Mouse (Mus musculus): ENCODE data around the gene C4b.
"Not testable (repeated sequence)": the region's sequence is repeated elsewhere in the genome, so short reads cannot be mapped to it uniquely, and the experiment has no call there.

C4b gene

GRCm38 (mm10) chr17:34743719-34744118, at the start of gene C4b:
Gene C4b, minus strand, starts transcription at chr17:34743882.
- no peak for DNase-seq

DNA sequence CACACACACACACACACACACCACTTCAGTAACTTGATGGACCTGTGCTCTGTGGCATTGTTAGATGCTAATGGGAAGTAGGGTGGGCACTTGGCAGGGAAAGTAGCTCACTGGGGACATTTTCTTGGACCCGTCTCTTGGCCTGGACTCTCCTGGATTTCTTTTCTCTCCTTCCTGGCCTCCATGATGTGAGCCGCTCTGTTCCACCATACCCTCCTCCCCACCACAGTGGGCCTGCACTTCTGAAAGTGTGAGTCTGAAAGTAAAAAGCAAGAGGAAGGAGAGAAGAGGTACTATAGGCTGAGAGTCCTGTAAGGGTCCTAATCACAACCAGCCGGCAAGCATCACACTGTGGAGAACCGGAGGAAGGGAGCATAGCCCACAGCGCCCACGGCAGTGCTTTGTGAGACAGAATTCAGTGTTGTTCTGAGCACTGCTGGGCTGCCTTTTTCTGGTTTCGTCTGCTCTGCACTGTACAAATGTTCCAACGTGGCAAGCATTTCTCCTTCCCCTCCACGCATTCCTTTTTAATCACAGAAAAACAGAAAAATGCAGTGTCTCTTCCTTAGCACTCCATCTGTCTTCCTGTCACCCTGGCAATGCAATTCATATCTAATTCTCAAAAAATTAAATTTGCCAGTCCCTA, 34.1 kb upstream of the C4b start:
- DNase-seq: no peak

GRCm38 (mm10) chr17:34761471-34761870, 17.8 kb upstream of the C4b start:
- DNase-seq: no peak

DNA sequence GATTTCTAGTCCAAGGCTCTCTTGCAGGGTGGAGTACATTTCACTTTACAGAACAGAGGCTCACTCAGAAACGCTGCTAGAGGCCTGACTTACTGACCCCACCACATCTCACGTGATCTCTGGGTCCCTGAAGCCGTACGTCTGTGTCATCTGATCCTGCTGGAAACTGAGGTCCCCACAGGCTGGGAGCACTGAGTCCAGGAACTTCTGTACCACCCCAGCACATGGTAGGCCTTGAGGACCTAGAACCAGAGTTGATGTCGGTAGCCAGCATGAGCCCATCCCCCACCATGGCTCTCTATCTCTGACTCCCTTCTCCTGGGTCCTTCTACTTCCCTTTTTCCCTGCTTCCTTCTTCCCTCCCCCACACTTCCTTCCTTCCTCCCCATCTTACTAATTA, 2.8 kb upstream of the C4b start:
- DNase-seq: no peak

DNA sequence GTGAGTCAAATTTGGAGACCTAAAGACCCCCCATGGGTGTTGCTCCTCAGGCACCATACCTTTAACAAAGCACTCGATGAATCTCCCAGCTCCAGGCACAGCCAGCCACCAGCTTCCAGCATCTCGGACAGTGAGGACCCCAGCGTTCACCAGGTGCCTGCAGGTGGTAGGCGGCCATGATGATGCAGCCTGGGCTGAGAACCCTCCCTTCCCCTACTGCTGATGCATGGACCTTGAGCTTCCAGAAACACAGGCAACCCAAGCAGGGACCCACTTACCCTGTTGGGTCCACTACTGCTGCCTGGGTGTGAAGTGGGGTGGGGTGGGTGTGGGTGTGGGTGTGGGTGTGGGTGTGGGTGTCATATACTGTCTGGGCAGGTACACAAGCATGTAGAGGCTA, 1.5 kb upstream of the C4b start:
- DNase-seq: not testable (repeated sequence)

DNA sequence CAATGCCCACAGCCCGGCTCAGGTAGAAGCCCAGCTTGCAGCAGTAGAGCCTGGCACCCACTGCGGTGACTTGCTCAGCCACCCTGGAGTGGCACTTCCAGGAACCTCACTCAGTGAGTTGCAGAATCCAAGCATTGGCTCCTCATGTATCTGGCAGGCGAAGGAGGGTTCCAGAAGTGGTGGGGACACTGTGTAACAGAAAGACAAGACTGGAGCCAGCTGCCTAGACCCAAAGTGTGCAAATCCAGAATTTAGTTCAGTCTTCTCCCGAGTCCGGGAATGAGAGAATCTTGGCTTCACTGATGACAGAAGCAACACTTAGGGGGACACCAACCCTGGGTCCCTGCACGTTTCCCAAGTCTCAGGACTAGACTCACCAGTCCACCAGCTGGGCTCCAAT, 929 bp upstream of the C4b start:
- not testable (repeated sequence) for DNase-seq

- DNase-seq: no peak
These were observed 524 bp upstream of the C4b start for GRCm38 (mm10) chr17:34744206-34744605.

DNA sequence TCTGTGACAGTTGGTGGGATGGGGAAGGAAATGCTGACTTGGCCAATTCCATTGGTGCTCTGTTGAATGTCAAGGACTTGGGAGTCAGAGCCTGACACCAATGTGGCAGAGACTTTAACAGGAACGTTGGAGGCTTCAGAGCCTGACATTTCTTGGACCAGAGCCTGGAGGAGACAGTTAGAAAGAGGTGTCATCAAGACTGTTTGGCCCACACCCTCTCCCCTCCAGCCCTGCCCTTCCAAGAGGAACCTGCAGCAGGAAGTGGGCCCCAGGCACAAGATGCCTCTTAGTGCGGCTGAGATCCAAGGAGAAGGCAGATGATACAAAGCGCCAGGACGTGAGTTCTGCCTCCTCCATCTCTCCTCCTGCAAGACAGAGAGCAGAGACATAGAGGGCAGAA, 3.4 kb downstream of the C4b start:
- no peak for DNase-seq

DNA sequence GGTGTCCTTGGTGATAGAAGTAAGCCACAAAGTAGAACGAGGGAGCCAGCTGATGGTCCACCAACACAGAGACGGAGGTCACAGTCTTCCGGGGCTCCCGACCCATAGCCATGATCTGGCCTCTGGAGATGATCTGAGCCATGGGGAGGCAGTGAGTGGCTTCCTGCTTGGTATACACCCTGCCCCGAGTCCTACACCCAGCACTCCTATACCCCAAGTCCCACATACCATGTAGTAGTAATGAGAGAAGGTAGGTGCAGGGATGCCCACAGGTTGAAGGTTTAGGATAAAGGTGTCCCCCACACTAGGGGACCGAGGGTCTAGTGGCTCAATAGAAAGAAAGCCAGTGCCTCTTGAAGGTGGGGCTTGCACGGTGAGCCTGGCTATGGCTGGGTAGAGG, 4.0 kb downstream of the C4b start:
- not testable (repeated sequence) for DNase-seq

DNA sequence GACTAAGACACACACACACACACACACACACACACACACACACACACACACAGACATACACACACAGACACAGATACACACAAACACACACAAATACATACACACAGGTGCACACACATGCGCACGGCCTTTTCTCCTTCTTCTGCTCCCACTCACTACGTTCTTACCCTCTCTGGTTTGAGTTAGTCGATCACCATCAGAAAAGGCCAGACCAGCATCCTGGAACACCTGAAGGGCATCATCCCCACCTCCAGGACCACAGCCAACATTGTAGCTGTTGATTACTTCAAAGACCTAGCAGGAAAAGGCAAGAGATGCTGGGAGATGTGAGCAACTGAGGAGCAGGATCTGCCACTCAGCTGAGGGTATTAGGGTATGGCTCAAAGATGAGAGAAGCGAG, 6.2 kb downstream of the C4b start:
- not testable (repeated sequence) for DNase-seq

DNA sequence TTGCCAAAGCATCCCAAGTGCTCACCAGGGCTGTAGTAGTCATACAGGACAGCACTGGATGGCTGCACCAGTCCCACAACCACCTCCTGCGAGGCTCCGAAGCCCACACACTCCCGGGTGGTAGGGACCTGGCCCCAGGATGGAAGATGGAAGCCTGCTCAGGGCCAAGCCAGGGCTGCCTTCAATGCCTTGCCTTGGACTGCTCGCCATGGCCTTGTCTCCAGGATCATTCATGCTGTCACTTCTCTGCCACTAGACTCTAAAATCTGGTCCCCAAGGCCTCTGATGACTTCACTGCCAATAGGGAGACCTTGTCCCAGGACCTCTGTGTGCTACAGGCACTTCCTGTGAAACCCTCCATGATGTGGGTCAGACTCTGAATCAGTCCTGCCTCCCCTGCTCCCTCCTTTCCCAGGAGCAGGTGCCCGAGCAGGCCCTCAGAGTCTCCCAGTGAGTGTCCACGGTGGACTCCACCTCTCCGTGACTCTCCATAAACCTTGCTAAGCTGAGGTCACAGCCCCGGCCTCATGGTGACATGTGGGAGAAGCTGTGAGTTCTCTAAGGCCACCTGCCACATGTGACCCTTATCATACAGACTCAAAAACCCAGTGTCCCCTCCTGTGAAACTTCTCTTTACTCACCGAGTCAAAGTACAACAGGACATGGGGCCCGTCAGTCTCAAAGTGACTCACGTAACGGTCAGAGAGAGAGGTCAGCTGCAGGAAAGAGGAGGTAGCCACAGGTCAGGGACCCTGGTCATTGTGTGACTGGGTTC, 13.7 kb downstream of the C4b start:
- not testable (repeated sequence) for DNase-seq

DNA sequence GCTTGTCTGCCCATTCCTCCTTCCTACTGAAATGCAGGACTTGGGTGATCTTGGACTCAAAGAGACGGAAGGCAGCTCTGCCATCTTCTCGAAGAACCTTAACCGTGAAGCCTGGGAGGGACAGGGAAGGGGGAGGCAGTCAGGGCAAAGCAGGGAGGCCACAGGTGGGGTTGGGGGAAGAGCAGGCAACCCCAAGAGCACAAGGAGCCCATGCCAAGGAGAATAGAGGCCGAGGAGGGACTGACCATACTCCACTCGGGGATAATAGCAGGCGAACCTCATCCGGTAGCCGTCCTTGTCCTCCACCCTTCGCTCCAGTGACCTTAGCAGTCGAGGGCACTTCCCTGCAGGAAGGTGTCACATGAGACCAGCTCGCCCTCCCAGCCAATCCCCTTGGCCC, 14.5 kb downstream of the C4b start:
- not testable (repeated sequence) for DNase-seq

DNA sequence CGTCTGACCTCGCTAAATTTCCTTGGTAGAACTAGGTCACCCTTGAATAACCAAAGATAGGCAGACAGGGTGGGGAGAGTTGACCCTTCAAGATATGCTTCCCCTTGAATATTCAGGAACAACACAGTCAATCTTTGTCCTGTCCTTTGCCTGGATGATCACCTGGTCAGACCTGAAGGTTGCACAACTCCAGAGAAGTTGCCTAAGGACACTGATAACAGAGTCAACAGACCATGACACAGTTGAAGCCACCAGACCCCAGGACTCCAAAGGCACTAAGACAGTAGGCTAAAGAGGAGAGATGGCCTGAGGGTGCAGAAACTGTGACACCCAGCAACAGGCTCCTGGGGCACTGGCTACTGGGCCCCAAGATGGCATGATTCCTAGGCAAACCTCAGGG, 15.8 kb downstream of the C4b start:
- DNase-seq: no peak

- no peak for DNase-seq
These were observed 20.6 kb downstream of the C4b start for GRCm38 (mm10) chr17:34723066-34723465.

GRCm38 (mm10) chr17:34722238-34722637, 21.4 kb downstream of the C4b start:
- not testable (repeated sequence) for DNase-seq

- DNase-seq: not testable (repeated sequence)
These were observed 23.8 kb downstream of the C4b start for GRCm38 (mm10) chr17:34719886-34720285.

DNA sequence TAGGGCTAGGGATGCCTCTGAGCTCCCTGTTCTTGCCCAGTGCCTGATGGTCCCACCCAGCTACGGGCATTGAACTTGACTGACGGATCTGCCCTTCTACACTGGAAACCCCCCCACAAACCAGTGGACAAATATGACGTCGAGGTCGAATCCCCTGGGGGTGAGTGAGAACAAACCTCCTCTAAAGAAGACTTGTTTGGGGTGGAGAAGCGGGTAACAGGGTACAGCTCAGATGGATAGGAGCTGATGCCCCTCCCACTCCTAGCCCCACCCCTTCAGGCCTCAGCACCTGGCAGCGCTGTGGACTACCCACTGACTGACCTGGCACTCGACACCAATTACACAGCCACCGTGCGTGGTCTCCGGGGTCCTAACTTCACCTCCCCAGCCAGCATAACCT, 26.3 kb downstream of the C4b start:
- DNase-seq: no peak

GRCm38 (mm10) chr17:34716247-34716646, 27.4 kb downstream of the C4b start:
- DNase-seq: no peak

GRCm38 (mm10) chr17:34715451-34715850, 28.2 kb downstream of the C4b start:
- not testable (repeated sequence) for DNase-seq

DNA sequence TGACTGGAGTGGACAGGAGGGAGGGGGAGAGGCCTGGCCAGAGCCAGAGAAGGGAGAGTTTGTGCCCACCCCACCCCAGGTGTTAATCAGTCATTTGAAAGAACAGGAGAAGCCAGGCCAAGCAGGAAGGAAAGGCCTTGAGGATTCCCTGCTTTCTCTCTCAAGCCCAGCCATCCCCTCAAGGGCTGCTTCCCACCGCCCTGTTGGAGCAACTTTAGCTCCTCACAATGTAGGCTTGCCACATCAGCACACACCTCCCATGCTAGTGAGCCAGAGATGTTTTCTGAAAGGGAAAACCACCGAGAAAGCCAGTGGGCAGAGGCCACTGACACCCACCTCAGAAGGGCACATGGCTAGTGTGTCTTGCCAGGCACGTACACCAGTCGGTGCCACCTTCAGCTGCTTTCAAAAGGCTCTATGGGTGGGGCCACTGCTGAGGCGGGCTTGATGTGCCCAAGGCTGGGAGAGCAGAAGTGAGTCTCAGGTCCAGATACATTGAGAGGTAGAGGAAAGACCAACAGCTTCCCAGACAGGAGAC, 28.7 kb downstream of the C4b start:
- not testable (repeated sequence) for DNase-seq

DNA sequence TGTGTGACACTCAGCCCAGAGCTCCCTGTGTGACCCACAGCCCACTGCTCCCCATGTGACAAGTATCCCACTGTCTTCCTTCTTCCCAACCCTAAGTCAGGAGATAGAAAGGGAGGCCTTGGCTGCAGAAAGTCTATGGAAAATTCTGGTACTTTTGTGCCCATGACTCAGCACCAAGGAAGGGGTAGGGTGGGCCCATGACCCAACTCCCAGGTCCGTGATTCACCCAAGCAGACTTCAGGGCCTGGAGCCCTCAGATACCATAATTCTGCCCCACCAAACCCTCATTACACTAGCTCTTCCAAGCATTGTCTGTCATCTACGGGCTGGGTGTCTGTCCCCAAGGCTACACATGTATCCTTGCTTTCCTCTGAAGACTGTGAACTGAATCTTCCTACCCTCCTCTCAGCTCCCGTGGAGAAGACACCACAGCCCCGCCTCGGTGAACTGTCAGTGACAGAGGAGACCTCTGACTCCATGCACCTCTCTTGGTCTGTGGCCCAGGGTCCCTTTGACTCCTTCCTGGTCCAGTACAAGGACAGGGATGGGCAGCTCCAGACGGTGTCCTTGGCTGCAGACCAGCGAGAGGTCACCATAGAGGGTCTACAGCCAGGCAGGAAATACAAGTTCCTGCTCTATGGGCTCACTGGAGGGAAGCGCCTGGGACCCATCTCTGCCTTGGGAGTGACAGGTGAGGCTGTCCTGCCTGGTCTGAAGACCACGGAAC, 29.3 kb downstream of the C4b start:
- DNase-seq: not testable (repeated sequence)

DNA sequence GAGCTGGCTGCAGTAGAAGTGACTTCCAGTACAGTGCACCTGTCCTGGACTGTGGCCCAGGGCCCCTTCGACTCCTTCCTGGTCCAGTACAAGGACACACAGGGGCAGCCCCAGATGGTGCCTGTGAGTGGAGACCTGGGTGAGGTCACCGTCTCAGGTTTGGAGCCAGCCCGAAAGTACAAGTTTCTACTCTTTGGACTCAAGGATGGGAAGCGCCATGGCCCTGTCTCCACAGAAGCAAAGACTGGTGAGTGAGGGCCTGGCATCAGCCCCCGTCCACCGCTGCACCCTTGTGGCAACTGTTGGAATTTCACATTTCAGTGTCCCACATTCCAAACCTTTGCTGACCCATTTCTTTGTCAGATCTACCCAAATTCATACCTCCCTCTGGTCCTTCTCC, 30.7 kb downstream of the C4b start:
- peak; percentile 73 for DNase-seq

- DNase-seq: not testable (repeated sequence)
These were observed 37.2 kb downstream of the C4b start for GRCm38 (mm10) chr17:34706476-34706875.
